Mouse (Mus musculus) adrenal gland (tissue): ENCODE measurements around the gene 2310057M21Rik.

Source experiments
- intact Hi-C: fragments of 180-260 bp; cut with DNase I; formaldehyde crosslinking; loops from one replicate; pipeline ENCODE4 v1.15.1; 2025

2310057M21Rik gene

DNA sequence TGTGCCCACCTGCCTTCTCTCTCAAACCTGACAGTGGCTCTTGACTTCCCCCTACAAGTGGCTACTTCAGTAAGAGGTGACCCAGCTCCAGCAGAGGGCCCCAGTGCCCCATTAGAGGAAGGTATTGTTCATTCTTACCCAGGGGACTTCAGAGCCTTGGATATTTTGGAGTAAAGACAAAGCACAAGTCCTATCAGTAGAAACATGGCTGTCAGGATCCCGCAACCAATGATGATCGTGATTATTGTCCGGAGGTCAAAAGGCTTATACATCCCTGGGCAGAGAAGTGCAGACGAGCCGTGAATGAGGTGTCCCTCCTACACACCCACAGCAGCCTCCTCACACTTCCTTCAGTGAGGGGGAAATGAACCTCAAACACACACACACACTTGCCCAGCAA, 35.5 kb downstream of the 2310057M21Rik start:
- intact Hi-C loops = no loop called here

DNA sequence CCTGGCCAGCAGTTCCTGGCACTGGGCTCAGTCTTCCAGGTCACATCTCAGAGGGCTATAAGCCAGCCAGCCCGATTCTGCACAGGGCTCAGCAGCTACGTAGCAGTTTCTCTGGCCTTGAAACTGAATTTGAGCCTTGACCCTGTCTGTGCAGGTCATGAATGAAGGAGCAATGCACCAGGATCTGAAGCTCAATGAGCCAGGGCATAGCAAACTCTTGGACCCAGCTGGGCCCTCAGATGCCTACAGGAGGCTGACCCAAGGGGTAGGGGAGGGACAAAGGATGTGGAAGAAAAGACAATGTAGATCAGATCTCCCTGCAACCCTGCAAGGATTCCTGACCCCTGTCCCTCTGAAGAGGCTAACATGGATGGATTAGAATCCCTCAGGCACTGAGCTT, 40.4 kb downstream of the 2310057M21Rik start, which contains the start of gene Cuzd1:
TSS of gene Cuzd1 (minus strand) at position 101 of the 400 bp plus-strand sequence.
- intact Hi-C loops = no loop called here

DNA sequence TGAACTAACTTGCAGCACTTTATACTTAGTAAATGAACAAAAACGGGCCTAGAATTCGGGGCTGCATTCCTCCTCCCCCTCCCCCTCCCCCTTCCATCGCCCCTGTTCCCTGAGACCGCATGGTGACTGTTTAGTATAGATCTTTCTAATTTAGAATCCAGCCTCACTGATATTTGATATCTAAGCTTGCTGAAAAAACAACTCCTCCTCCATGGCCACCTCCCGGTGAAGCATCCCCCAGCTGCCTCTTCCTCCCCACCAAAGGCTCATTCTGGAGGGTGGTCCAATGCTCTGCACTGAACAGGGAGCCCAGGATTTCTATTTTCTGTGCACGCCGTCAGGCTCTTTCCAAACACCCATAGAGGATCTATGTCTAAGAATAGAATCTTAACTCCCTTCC, 44.2 kb downstream of the 2310057M21Rik start:
- intact Hi-C loops = no loop called here

DNA sequence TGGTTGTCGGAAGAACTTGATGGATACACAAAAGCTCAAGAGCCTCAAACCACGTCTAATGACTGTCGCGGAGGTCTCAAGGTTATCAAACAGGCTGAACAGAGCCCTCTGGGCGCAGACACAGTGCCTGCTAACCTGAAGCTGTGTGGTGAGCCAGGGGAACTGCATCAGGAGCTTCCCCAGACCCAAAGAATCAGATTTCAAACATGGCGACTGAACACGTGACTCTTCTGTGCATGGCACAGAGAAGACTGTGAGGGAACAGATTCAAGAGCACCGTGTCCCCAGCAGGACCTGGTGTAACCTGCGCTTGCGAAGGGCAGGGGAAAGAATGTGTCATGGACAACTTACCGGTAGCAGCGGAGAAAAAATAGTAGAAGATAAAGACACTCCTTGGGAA, 45.0 kb downstream of the 2310057M21Rik start:
- intact Hi-C loops = no loop called here

DNA sequence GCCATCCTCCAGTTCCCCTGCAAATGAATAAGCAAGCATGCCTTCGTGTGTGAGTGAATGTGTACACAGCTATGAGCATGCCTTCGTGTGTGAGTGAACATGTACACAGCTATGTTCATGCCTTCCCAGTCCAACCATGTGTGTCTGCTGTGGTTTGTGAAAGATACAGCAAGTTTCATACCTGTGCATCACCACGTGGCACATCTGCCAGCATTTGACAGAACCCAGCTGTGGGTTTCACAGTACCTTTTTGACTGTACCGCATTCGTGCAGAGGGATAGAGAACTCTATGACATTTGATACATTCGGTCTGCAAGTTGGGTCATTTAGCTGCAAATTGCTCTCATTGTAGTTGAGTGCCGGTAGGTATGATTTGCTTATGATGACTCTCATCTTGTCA, 48.1 kb downstream of the 2310057M21Rik start:
- intact Hi-C loops = no loop called here

DNA sequence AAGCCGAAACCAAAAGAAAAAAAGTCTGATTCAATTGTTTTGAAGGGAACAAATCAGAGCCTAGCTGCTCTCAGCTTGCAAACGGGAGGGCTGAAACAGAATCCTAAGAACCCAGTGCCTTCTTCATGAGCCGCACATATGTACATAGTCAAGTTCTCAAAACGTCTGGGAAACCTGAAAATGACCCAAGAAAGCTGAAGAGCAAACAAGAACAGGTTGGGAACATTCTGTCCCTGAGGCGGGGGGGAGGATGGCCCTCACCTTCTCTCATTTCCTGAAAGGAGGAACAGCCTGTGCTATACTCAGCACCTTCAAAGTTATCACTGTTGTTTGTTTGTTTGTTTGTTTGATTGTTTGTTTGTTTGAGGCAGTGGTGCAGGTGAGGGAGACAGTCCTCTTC, 55.8 kb downstream of the 2310057M21Rik start:
- intact Hi-C loops = no loop called here

DNA sequence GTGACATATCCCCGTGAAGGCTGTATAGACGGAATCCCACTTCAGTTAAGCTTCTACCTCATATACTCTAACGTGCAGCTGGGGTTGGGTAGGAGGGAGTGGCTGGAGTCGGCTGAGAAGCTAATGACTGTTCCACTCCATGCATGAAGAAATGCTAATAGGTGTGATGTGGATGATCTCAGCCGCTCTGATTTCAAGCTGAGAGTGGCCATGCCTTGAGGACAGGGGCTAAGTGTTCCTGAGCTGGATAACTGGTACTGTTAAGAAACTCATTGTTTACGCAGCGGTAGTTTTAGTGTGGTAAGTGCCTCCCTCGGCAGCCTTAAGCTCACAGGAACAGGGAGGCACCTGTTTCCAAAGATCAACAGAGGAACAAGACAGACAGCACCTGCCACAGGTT, 59.2 kb downstream of the 2310057M21Rik start:
- intact Hi-C loops = no loop called here

DNA sequence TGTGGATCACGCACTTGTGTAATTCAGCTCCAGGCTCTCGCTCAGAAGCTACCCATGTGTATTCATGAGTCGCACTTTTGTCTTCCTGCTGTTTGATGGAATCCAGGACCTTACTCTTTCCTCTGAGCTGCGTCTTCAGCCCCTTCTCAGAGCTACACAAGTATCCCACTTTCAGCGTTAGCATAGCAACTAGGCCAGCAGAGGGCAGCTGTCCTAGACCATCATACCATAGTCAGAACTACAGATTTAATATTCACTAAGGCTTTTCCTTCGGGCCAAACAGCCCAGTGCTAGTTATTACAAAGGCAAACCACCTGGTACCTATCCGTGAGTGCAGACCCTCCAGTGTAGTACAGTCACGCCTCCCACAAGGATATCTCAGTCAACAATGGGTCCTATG, 65.4 kb downstream of the 2310057M21Rik start:
- intact Hi-C loops = no loop called here
